Mouse (Mus musculus) cerebellum, postnatal 14 days (tissue): ENCODE measurements around the gene D630003M21Rik.

Experiments used
- DNase-seq, 2 experiments: peaks; one replicate each; pipeline ENCODE4 v3.0.0; 2021; ENCODE audit warnings: mixed read lengths in 2 of 2

The D630003M21Rik gene

GRCm38 (mm10) chr2:158138778-158139177 is 90.2 kb downstream of the D630003M21Rik start:
- no peak for DNase-seq

DNA sequence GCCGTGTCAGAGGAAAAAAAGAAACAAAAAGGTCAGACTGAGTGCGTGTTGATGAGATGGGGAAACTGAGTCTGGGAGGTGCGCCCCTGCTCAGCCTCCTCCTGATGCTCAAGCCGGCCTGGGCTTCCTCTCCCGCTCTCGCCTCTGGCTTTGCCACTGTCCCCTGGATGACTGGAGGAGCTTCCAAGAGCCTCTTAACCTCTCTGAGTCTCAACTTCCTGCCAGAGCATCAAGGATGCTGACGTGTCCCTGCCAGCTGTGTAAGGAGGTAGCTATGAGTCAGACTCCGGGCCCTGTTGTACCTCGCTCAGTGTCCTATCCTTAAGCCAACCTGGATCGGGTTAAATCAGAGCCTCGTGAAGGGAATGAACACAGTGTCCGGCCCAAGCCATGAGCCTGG is 91.3 kb downstream of the D630003M21Rik start:
- no peak for DNase-seq

DNA sequence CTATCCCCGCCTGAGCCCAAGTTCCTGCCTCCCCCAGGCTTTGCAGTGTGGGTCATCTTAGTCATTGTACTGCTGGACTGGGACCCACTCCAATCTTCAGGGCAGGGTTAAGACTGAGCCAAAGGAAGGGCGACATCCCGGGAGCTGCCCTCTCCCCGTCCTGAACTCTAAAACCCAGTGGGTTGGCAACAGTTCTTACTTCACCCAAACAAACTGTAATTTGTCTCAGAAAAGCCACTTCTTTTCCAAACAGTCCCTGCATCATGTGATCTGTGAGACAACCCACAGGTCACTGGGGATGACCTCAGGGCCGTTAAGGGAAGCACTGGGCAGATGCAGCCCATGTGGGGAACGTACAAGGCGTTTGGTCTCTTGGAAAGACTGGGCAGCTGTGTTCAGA is 92.8 kb downstream of the D630003M21Rik start:
- no peak for DNase-seq

DNA sequence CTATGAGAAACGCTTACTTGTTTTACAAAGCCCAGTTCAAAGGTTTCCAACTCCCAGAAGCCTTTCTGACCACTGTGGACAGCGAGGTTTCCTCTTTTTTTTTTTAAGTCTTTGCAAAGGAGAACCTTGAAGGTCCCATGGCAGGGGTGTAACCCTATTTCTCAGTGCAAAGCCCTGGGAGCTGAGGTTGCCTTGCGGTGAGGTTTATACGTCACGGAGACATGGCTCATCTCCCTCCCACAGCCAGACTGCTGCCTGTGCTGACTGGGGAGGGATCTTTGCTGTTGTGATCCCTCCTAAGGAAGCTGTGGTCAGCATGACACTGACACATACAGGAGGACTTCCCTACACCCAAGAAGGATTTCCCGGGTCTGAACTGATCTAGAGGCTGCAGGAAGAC is 96.0 kb downstream of the D630003M21Rik start:
- DNase-seq: no peak
